Mouse (Mus musculus): ENCODE data around the gene Glod4. TPM values are rescaled to one million over a fixed set of nuclear protein-coding genes. Genes with fewer than 3 reads are reported as not detected.

Glod4 gene
- polyA plus RNA-seq, 1 experiment from 2014 or later = 81.5 TPM

DNA sequence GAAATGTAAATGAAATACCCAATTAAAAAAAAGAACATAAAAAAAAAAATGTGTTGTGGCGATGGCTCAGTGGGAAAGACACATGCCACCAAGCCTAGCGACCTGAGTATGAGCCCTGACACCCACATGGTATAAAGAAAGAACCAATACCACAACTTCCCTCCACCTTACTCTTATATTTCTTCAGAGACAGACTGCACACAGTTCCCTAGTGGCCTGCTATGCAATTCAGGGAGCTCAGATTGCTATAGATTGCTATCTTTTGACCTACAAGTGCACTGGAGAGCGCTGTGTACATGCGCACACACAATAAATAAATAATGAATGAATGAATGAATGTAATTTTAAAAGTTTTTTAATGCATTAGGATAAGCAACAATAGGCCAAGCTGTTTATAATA is 59.8 kb downstream of the Glod4 start:
- Histone ChIP-seq H3K4me3 (no peak overlapping the region), H3K4me2 (no peak overlapping the region), H3K27me3 (replicated peaks) (no peaks in the 10 kb centered on the region), H3K36me3 (peaks cover 10% of the 10 kb centered on the region), H3K27ac (no peak overlapping the region), H3K4me1 (peaks cover 7% of the 10 kb centered on the region), H3K9me3 (replicated peaks) (no peaks in the 10 kb centered on the region), H3K9ac (no peak overlapping the region)
- WGBS (ENCODE audit: insufficient replicate concordance) = 77% methylated on average over 4 of the region's 4 CpGs
- no peak for ATAC-seq

- peaks cover 17% of the 10 kb centered on the region for H3K4me1 ChIP-seq
- 10% methylated on average over 7 of the region's 7 CpGs for WGBS (ENCODE audit: insufficient replicate concordance)
- H3K4me2 ChIP-seq = peak overlapping the region; percentile 93
- H3K9ac ChIP-seq = peak overlapping the region; percentile 84
- H3K36me3 ChIP-seq = peaks cover 16% of the 10 kb centered on the region
- peak overlapping the region; percentile 78 for H3K27ac ChIP-seq
- H3K27me3 ChIP-seq (replicated peaks) = no peaks in the 10 kb centered on the region
- peak overlapping the region; percentile 94 for H3K4me3 ChIP-seq
- ATAC-seq = no peak
- H3K9me3 ChIP-seq (replicated peaks) = no peaks in the 10 kb centered on the region
These were observed 63.4 kb downstream of the Glod4 start for GRCm38 (mm10) chr11:76180146-76180540.

DNA sequence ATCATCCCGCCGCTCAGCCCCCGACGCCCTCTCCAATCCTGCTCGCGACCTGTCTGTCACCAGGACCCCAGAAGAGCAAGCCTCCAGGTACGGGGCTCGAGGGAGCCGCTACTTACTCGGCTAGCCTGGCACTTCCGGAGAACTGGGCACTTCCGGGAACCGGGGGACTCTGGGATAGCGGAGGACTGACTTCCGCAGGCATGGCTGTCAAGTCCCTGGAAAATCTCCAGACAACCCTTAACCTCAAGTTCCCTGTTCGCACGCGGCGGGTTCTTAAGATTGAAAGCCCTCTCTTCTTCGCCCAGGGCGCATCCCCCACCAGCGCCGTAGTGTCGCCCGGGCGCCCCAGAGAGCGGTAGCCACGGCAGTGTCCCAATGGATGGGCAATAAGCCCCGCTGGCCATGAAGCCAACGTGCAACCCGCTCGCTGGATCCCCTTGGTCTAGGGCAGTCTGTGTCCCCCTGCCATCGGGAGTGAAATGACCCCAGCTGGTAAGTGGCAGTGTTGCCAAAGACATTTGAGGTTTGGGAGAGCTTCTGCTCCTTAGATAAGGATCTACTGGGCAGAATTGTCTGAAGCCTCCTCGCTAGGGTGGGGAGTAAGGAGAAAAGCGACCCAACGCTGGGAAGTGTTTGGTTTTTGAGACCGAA is 63.9 kb downstream of the Glod4 start, which contains the start of the genes Vps53 and Fam57a:
Vps53 (minus strand) TSS at position 153 of the 651 bp plus-strand sequence.
Fam57a (plus strand) TSS at position 177 of the 651 bp plus-strand sequence.
- H3K27ac ChIP-seq = peak within 1 kb of the TSS; percentile 78
- WGBS (ENCODE audit: insufficient replicate concordance) = 0% methylated on average over 37 of the region's 37 CpGs
- H3K4me3 ChIP-seq = peak within 1 kb of the TSS; percentile 94
- H3K27me3 ChIP-seq (replicated peaks) = no peaks in the 10 kb centered on the region
- peaks cover 18% of the 10 kb centered on the region for H3K36me3 ChIP-seq
- H3K4me1 ChIP-seq = peaks cover 17% of the 10 kb centered on the region
- ATAC-seq = peak; percentile 89
- H3K9me3 ChIP-seq (replicated peaks) = no peaks in the 10 kb centered on the region
- peak within 1 kb of the TSS; percentile 93 for H3K4me2 ChIP-seq
- peak within 1 kb of the TSS; percentile 84 for H3K9ac ChIP-seq

- Histone ChIP-seq H3K4me3 (peak overlapping the region; percentile 94), H3K36me3 (peaks cover 23% of the 10 kb centered on the region), H3K9ac (peak overlapping the region; percentile 84), H3K27me3 (replicated peaks) (no peaks in the 10 kb centered on the region), H3K27ac (peak overlapping the region; percentile 78), H3K4me1 (peaks cover 17% of the 10 kb centered on the region), H3K4me2 (peak overlapping the region; percentile 93), H3K9me3 (replicated peaks) (no peaks in the 10 kb centered on the region)
- 2% methylated on average over 28 of the region's 28 CpGs for WGBS (ENCODE audit: insufficient replicate concordance)
- ATAC-seq = peak; percentile 78
These were observed 64.6 kb downstream of the Glod4 start for GRCm38 (mm10) chr11:76178726-76179494.

GRCm38 (mm10) chr11:76170207-76170606 is 73.3 kb downstream of the Glod4 start:
- Histone ChIP-seq H3K4me3 (no peak overlapping the region), H3K4me2 (no peak overlapping the region), H3K36me3 (peaks cover 35% of the 10 kb centered on the region), H3K9ac (no peak overlapping the region), H3K27me3 (replicated peaks) (no peaks in the 10 kb centered on the region), H3K9me3 (replicated peaks) (no peaks in the 10 kb centered on the region), H3K27ac (no peak overlapping the region), H3K4me1 (0 out of 2 replicates have a peak, but pooled peaks cover 3% of the 10 kb centered on the region)
- no peak for ATAC-seq
- WGBS (ENCODE audit: insufficient replicate concordance) = 73% methylated on average over 5 of the region's 5 CpGs

- no peak overlapping the region for H3K4me2 ChIP-seq
- H3K27me3 ChIP-seq (replicated peaks) = no peaks in the 10 kb centered on the region
- no peak overlapping the region for H3K9ac ChIP-seq
- no peak for ATAC-seq
- no peaks in the 10 kb centered on the region for H3K9me3 ChIP-seq (replicated peaks)
- H3K4me3 ChIP-seq = no peak overlapping the region
- 0 out of 2 replicates have a peak, but pooled peaks cover 3% of the 10 kb centered on the region for H3K4me1 ChIP-seq
- H3K36me3 ChIP-seq = peaks cover 33% of the 10 kb centered on the region
- H3K27ac ChIP-seq = no peak overlapping the region
- 80% methylated on average over 3 of the region's 3 CpGs for WGBS (ENCODE audit: insufficient replicate concordance)
These were observed 74.5 kb downstream of the Glod4 start for GRCm38 (mm10) chr11:76168976-76169375.

DNA sequence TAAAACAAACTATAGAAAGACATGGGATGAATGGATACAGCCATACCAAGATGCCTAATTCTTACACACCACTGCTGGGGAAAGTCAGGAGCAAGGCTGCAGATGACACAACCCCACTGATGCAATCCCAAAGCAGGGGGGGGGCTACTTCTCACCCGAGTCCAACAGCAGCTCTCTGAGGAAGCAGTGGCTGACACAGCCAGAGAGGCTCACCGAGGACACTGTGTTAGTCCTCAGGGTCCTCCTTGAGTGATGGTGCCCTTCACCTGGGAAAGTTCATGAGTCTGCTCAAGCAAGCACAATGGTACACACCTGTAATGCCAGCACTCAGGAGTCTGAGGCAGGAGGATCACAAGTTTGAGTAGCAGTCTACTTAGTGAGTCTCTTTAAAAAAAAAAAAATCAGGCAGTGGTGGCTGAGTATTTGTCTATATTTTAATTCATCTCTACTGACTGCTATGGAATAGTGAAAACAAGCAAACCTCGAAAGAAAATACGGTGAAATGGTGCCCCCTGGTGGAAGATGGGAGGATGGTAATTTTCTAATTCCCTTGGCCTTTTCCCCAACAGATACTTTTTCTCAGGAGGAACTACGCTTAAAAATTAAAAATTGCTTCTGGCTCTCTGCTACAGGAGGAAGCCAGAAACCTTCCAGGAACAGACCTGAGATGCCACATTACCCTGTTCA is 76.3 kb downstream of the Glod4 start:
- WGBS (ENCODE audit: insufficient replicate concordance) = 22% methylated on average over 5 of the region's 5 CpGs
- 0 out of 2 replicates have a peak, but pooled peaks cover 3% of the 10 kb centered on the region for H3K4me1 ChIP-seq
- H3K27ac ChIP-seq = no peak overlapping the region
- no peaks in the 10 kb centered on the region for H3K9me3 ChIP-seq (replicated peaks)
- no peak for ATAC-seq
- H3K9ac ChIP-seq = no peak overlapping the region
- H3K4me3 ChIP-seq = no peak overlapping the region
- H3K4me2 ChIP-seq = no peak overlapping the region
- H3K27me3 ChIP-seq (replicated peaks) = no peaks in the 10 kb centered on the region
- peaks cover 29% of the 10 kb centered on the region for H3K36me3 ChIP-seq

DNA sequence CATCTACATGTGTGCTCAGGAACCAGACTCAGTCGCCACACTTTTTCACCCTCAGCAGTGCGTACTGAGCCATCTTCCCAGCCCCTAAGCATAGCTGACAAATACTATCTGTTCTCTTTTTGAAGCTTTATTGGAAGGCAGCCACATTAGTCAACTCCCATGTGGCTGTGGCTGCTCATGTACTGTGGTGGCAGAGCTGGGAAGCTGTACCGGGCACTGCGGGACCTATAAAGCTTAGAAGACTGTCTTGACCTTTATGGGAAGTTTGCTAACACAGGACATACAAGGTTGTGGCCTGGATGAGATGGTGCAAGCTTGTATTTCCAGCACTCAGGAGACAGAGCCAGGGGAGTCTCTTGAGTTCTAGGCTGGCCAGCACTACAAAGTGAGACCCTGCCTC is 76.9 kb downstream of the Glod4 start:
- Histone ChIP-seq H3K9me3 (replicated peaks) (no peaks in the 10 kb centered on the region), H3K4me2 (no peak overlapping the region), H3K4me1 (0 out of 2 replicates have a peak, but pooled peaks cover 3% of the 10 kb centered on the region), H3K4me3 (no peak overlapping the region), H3K9ac (no peak overlapping the region), H3K27me3 (replicated peaks) (no peaks in the 10 kb centered on the region), H3K27ac (no peak overlapping the region), H3K36me3 (peaks cover 25% of the 10 kb centered on the region)
- no peak for ATAC-seq
- 92% methylated on average over 4 of the region's 4 CpGs for WGBS (ENCODE audit: insufficient replicate concordance)

GRCm38 (mm10) chr11:76160251-76160650 is 83.3 kb downstream of the Glod4 start:
- WGBS (ENCODE audit: insufficient replicate concordance) = 69% methylated on average over 6 of the region's 6 CpGs
- no peak overlapping the region for H3K4me2 ChIP-seq
- H3K4me3 ChIP-seq = no peak overlapping the region
- no peak overlapping the region for H3K27ac ChIP-seq
- no peaks in the 10 kb centered on the region for H3K9me3 ChIP-seq (replicated peaks)
- peaks cover 47% of the 10 kb centered on the region for H3K36me3 ChIP-seq
- no peak overlapping the region for H3K9ac ChIP-seq
- H3K4me1 ChIP-seq = no peaks in the 10 kb centered on the region
- H3K27me3 ChIP-seq (replicated peaks) = no peaks in the 10 kb centered on the region
- ATAC-seq = no peak

- H3K4me3 ChIP-seq = no peak overlapping the region
- 87% methylated on average over 2 of the region's 2 CpGs for WGBS (ENCODE audit: insufficient replicate concordance)
These were observed 85.2 kb downstream of the Glod4 start for GRCm38 (mm10) chr11:76158375-76158774.

DNA sequence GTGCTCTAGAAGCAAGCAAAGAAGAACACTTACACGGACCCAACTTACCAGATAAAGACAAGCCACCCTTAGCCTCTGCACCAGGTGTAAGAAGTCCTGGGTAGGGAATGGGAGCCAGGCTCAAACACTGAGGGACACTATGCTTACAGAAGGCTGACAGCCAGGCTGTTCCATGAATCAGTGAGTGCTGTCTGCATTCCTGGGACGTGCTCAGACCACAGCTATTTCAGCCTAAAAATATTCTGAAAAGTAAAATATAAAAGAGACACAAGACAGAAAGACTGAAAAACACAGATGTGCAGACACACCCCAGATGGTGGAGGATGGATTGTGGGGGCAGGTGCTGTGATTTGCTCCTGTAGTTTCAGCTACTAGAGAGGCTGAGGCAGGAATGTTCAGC is 88.7 kb downstream of the Glod4 start:
- no peaks in the 10 kb centered on the region for H3K9me3 ChIP-seq (replicated peaks)
- H3K4me2 ChIP-seq = no peak overlapping the region
- 66% methylated on average over 2 of the region's 2 CpGs for WGBS (ENCODE audit: insufficient replicate concordance)
- peaks cover 27% of the 10 kb centered on the region for H3K36me3 ChIP-seq
- H3K4me3 ChIP-seq = no peak overlapping the region
- H3K4me1 ChIP-seq = no peaks in the 10 kb centered on the region
- no peak for ATAC-seq
- H3K27me3 ChIP-seq (replicated peaks) = no peaks in the 10 kb centered on the region
- no peak overlapping the region for H3K9ac ChIP-seq
- no peak overlapping the region for H3K27ac ChIP-seq

More at GRCm38 (mm10) chr11:76158375-76158774, 85.2 kb downstream of the Glod4 start:
- H3K9ac ChIP-seq = no peak overlapping the region
- H3K27ac ChIP-seq = no peak overlapping the region
- H3K4me2 ChIP-seq = no peak overlapping the region
- no peaks in the 10 kb centered on the region for H3K4me1 ChIP-seq
- no peaks in the 10 kb centered on the region for H3K27me3 ChIP-seq (replicated peaks)
- H3K9me3 ChIP-seq (replicated peaks) = no peaks in the 10 kb centered on the region
- peaks cover 51% of the 10 kb centered on the region for H3K36me3 ChIP-seq
- ATAC-seq = no peak

GRCm38 (mm10) chr11:76154200-76154599 is 89.3 kb downstream of the Glod4 start:
- 76% methylated on average over 2 of the region's 2 CpGs for WGBS (ENCODE audit: insufficient replicate concordance)
- no peak for ATAC-seq
- Histone ChIP-seq H3K4me2 (no peak overlapping the region), H3K4me3 (no peak overlapping the region), H3K36me3 (peaks cover 22% of the 10 kb centered on the region), H3K9me3 (replicated peaks) (no peaks in the 10 kb centered on the region), H3K27me3 (replicated peaks) (no peaks in the 10 kb centered on the region), H3K4me1 (no peaks in the 10 kb centered on the region), H3K9ac (no peak overlapping the region), H3K27ac (no peak overlapping the region)

All from liver, embryonic 12.5 days (tissue).